Mouse (Mus musculus) heart, embryonic 10.5 days (tissue): ENCODE measurements around the gene Hoxc10. TPM values are rescaled to one million over a fixed set of nuclear protein-coding genes. Genes with fewer than 3 reads are reported as not detected.
A peak's percentile ranks its signal among the peaks of the same experiment; 100 is the strongest.

Experiments
- DNase-seq: peaks from one replicate; pipeline ENCODE4 v3.0.0-alpha.2; 2017; ENCODE audit warnings: low spot score
- H3K27ac ChIP-seq: fragments of 300-500 bp; sonication (generic); 2 replicates; pipeline ENCODE4 v1.5.1; 2016; ENCODE audit warnings: mild to moderate bottlenecking
- H3K27me3 ChIP-seq: fragments of 300-500 bp; sonication (generic); 2 replicates; pipeline ENCODE4 v1.6.1; 2016; ENCODE audit warnings: mild to moderate bottlenecking; ENCODE audit not compliant: poor library complexity, insufficient read depth, severe bottlenecking
- H3K36me3 ChIP-seq: fragments of 300-500 bp; sonication (generic); 2 replicates; pipeline ENCODE4 v1.6.1; 2016; ENCODE audit warnings: mild to moderate bottlenecking, moderate library complexity
- H3K4me1 ChIP-seq: fragments of 300-500 bp; sonication (generic); 2 replicates; pipeline ENCODE4 v1.6.1; 2016; ENCODE audit warnings: mild to moderate bottlenecking
- H3K4me3 ChIP-seq: fragments of 300-500 bp; sonication (generic); 2 replicates; pipeline ENCODE4 v1.5.1; 2016; ENCODE audit warnings: mild to moderate bottlenecking, moderate library complexity
- H3K9me3 ChIP-seq: fragments of 300-500 bp; sonication (generic); 2 replicates; pipeline ENCODE4 v1.6.1; 2016; ENCODE audit warnings: mild to moderate bottlenecking, moderate library complexity
- WGBS: fragments of 180-500 bp; shearing (Covaris S2); methylation state at CpG from one replicate; pipeline ENCODE4 v1.1.7; 2016; 5-methylcytosine and 5-hydroxymethylcytosine counted together
- polyA plus RNA-seq: library from polyadenylated mRNA; unstranded; fragments of >200 nt; fragmentation: Nextera tagmentation; extraction: Ambion mirVana; gene quantifications from 2 replicates; pipeline ENCODE4 v1.2.1, GENCODE M21; 2016

Hoxc10 gene
- polyA plus RNA-seq, 1 experiment from 2014 or later, result 0.62 TPM

DNA sequence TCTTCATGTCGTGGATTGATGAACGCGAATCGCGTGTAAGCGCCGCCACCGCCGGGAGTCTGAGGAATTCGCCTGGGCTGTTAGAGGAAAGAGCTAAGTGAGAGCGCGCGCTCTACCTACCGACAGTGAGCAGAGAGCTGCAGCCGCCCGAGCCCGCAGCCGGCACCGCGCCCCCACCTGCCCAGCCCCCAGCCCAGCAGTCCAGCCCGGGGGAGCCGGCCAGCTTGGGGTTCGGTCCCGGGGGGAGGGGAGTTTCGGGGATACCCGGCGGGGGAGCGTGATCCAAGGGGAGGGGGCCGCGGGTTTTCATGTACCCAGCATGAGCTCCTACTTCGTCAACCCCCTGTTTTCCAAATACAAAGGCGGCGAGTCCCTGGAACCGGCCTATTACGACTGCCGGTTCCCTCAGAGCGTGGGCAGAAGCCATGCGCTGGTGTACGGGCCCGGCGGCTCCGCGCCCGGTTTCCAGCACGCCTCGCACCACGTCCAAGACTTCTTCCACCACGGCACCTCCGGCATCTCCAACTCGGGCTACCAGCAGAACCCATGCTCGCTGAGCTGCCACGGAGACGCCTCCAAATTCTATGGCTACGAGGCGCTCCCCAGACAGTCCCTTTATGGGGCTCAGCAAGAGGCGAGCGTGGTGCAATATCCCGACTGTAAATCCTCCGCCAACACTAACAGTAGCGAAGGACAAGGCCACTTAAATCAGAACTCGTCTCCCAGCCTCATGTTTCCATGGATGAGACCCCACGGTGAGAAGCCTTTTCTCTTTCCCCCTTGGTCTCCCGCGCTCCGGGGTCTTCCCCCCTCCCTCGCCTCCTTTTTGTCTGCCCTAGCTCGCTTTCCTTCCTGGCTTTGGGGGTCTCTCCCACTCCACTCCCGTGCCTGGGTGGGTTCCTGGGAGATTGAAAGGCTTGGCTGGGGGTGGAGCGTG is 24.1 kb downstream of the Hoxc10 start, which contains the start of gene Hoxc8:
TSS of gene Hoxc8 (plus strand) at position 147 of the 937 bp plus-strand sequence.
- H3K4me3 ChIP-seq, result peak within 1 kb of the TSS; percentile 36
- H3K27ac ChIP-seq, result no peak within 1 kb of the TSS
- WGBS, result 1% methylated on average over 66 of the region's 69 CpGs
- H3K27me3 ChIP-seq, result peaks cover 99% of the 10 kb centered on the region
- no peaks in the 10 kb centered on the region for H3K9me3 ChIP-seq
- no peaks in the 10 kb centered on the region for H3K36me3 ChIP-seq
- no peak for DNase-seq
- peaks cover 9% of the 10 kb centered on the region; the same call in 1 of the 2 replicates for H3K4me1 ChIP-seq

DNA sequence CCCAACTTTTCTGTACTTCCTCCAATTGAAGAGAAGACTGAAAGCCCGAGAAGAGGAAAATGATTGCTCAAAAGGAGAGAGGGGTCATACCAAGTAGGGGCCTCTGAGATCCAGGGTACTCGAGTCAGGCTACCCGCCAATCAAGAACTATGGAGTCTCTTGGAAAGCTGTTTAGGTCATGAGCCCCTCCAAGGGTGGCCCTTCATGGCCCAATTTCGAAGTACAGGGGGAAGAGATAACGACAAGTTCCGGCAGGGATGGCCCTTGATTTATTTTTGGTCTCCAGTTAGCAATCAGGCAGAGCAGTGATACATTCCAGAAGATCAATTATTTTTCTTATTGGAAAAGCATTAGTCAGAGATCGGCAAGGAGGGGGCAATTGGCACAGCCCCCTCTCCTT is 25.2 kb downstream of the Hoxc10 start:
- 2% methylated on average over 7 of the region's 7 CpGs for WGBS
- H3K27me3 ChIP-seq, result peaks cover 99% of the 10 kb centered on the region
- H3K4me1 ChIP-seq, result peaks cover 9% of the 10 kb centered on the region; the same call in 1 of the 2 replicates
- H3K36me3 ChIP-seq, result no peaks in the 10 kb centered on the region
- H3K27ac ChIP-seq, result no peak overlapping the region
- H3K9me3 ChIP-seq, result no peaks in the 10 kb centered on the region
- no peak overlapping the region for H3K4me3 ChIP-seq
- no peak for DNase-seq

DNA sequence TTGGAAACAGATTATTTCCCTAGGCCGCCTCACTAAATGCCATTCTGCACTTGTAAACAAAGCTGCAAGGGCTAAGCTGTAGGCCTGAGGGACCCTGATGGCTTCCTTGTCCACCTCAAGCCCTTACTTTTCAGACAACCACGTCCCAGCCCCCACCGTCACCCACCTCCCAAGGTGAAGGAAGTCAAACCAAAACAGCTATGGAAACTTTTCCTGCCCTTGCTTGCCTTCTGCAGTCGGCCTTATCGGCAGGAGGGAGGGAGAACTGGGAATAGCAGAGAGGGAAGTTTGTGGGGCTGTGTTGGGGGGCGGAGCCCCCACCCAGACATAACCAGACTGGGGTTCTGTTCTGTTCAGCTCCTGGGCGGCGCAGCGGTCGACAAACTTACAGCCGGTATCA is 25.6 kb downstream of the Hoxc10 start:
- WGBS, result under 1% methylated on average over 11 of the region's 11 CpGs
- DNase-seq, result no peak
- H3K9me3 ChIP-seq, result no peaks in the 10 kb centered on the region
- H3K36me3 ChIP-seq, result no peaks in the 10 kb centered on the region
- no peak overlapping the region for H3K4me3 ChIP-seq
- no peak overlapping the region for H3K27ac ChIP-seq
- H3K27me3 ChIP-seq, result peaks cover 99% of the 10 kb centered on the region
- peaks cover 9% of the 10 kb centered on the region; the same call in 1 of the 2 replicates for H3K4me1 ChIP-seq

DNA sequence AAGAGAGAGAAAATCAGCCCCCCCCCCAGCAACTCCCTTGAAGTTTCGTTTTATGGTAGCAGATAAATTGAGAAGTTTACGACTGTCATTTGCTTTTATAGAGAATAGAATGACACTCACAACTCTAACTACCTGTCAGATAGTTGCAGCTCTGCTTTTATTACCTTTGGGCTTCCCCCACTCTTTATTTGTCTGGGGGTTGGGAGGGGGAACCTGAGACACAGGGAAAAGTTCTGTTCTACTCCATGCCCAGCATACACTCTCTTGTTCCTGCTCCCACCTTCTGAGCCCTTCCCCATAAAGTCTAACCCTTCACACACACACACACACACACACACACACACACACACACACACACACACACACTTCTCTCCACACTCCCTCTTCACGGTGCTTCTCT is 26.3 kb downstream of the Hoxc10 start:
- H3K27me3 ChIP-seq, result peaks cover 99% of the 10 kb centered on the region
- WGBS, result 4% methylated on average over 3 of the region's 3 CpGs
- no peak overlapping the region for H3K4me3 ChIP-seq
- H3K36me3 ChIP-seq, result no peaks in the 10 kb centered on the region
- H3K27ac ChIP-seq, result no peak overlapping the region
- DNase-seq, result no peak
- no peaks in the 10 kb centered on the region for H3K9me3 ChIP-seq
- H3K4me1 ChIP-seq, result peaks cover 9% of the 10 kb centered on the region; the same call in 1 of the 2 replicates

DNA sequence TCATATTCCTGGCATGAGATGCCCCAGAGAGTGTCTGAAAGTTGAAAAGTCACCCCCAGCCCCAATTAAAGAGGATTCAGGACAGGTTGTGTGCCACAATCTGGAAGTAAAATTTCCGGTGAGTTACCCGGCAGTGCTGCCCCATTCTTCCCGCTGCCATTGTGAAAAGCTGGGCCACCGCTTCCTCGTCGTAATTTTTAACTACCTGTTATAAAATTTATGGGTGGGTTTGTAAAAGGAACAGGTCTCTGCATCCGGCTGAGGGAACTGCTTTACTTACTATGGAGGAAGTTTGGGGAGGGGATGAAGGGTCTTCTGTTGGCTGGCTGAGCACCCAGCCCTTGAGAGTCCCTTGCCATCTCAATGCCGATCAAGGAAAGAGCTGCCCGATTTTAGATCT is 30.0 kb downstream of the Hoxc10 start:
- Histone ChIP-seq H3K27ac (no peak overlapping the region), H3K4me3 (no peak overlapping the region), H3K4me1 (peaks cover 32% of the 10 kb centered on the region), H3K9me3 (no peaks in the 10 kb centered on the region), H3K36me3 (no peaks in the 10 kb centered on the region), H3K27me3 (peaks cover 99% of the 10 kb centered on the region)
- DNase-seq, result no peak
- 1% methylated on average over 9 of the region's 9 CpGs for WGBS

DNA sequence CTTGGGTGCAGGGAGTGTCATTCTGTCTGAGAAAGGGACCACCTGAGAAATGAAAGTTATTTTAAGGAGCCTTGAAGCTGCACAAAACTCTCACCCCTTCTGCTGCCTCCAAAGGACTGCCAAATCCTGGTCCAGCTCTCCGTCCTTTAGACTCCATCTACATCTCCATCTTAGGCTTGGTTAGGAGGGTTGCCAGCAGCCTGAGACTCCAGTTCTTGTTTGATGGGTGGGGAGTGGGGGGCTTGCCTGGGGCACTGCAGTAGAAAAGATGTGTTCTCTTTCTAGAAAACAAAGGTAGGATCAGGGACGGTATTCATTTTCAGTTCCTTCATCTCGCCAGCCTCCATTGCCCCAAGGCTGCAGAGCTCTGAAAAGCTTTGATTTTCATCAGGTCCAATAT is 30.8 kb downstream of the Hoxc10 start:
- peaks cover 99% of the 10 kb centered on the region for H3K27me3 ChIP-seq
- DNase-seq, result no peak
- H3K27ac ChIP-seq, result no peak overlapping the region
- 0% methylated on average over 3 of the region's 3 CpGs for WGBS
- H3K4me1 ChIP-seq, result peaks cover 32% of the 10 kb centered on the region
- H3K36me3 ChIP-seq, result no peaks in the 10 kb centered on the region
- no peaks in the 10 kb centered on the region for H3K9me3 ChIP-seq
- no peak overlapping the region for H3K4me3 ChIP-seq

DNA sequence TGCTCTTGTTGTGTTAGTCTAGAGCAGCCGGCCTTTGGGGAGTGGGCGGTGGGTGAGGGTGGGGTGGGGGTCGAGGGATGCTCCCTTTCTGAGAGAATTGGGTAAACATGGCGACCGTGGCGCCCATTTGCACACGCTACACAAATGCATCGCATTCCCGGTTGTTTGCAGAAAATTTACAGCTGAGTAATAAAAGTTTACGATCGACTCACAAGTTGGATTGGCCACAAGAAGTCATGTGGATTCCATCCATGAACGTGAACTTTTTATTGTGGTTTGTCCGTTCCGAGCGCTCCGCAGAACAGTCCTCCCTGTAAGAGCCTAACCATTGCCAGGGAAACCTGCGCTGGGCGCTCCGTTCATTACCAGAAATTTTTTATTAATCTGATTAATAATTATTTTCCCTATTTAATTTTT is 31.4 kb downstream of the Hoxc10 start, which contains the start of gene Hoxc6:
TSS of gene Hoxc6 (plus strand) at position 319 of the 417 bp plus-strand sequence.
- no peaks in the 10 kb centered on the region for H3K36me3 ChIP-seq
- H3K4me1 ChIP-seq, result peaks cover 32% of the 10 kb centered on the region
- peaks cover 99% of the 10 kb centered on the region for H3K27me3 ChIP-seq
- H3K4me3 ChIP-seq, result peak within 1 kb of the TSS; percentile 63
- WGBS, result 2% methylated on average over 19 of the region's 19 CpGs
- no peaks in the 10 kb centered on the region for H3K9me3 ChIP-seq
- no peak for DNase-seq
- peak within 1 kb of the TSS; percentile 60; the same call in 1 of the 2 replicates for H3K27ac ChIP-seq

DNA sequence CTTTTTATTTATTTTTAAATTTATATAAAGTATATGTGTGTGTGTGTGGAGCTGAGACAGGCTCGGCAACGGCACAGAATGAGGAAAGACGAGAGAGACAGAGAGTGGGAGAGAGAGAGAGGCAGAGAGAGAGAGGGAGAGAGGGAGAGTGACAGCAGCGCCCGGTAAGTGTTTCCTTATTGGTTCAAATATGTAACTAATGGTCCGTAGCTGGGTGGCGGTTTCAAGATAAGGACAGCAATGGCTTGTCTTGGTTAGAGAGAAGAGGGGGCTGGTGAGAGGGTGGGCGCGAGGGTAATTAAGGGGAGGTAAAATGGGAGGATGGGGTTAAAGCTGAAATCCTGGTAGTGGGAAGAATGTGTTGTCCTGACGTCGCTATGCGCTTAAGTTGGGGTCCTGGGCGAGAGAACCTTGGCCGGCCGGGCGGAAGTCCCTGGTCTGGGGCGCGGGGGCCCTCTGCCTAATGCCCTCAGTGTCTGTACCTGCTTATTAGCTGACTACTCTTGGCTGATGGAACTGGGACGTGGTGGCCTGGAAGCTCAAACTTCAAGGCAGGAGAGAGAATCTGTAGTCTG is 32.1 kb downstream of the Hoxc10 start:
- Histone ChIP-seq H3K27me3 (peaks cover 100% of the 10 kb centered on the region), H3K9me3 (no peaks in the 10 kb centered on the region), H3K36me3 (no peaks in the 10 kb centered on the region), H3K4me3 (peak overlapping the region; percentile 63), H3K27ac (peak overlapping the region; percentile 60; the same call in 1 of the 2 replicates), H3K4me1 (peaks cover 32% of the 10 kb centered on the region)
- WGBS, result 0% methylated on average over 19 of the region's 19 CpGs
- no peak for DNase-seq

DNA sequence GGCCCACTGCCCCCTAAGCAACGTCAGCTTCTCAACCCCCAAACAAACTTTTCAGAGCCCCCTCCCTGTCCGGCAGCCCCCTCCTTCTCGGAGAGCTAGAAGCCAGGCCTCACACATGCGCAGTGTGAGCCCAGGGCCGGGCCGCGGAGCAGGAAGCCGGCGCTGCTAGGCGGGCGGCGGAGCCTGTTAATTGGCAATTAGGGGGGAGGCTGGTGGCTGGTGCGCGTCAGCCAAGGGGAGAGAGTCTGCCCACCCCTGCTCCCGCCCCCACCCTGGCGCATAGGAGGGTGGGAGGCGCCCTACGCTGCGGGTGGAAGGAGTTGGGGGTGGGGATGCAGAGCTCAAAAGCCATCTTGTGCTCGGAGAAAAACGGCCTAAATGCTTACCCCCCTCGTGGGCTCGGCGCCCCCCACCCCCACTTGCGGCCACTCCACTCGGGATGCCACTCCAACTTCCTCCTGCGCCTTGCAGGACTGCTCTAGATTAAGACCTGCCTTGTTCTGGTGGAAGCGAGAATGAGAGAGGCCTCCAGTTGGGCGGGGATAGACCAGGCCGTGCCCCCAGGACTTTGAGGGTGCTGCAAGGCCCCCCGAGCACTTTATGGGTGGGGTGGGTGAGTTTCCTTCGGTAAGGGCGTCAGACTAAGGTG is 32.7 kb downstream of the Hoxc10 start:
- Histone ChIP-seq H3K4me3 (peak overlapping the region; percentile 63), H3K4me1 (peaks cover 32% of the 10 kb centered on the region), H3K27ac (peak overlapping the region; percentile 60; the same call in 1 of the 2 replicates), H3K9me3 (no peaks in the 10 kb centered on the region), H3K27me3 (peaks cover 100% of the 10 kb centered on the region), H3K36me3 (no peaks in the 10 kb centered on the region)
- under 1% methylated on average over 33 of the region's 33 CpGs for WGBS
- no peak for DNase-seq

DNA sequence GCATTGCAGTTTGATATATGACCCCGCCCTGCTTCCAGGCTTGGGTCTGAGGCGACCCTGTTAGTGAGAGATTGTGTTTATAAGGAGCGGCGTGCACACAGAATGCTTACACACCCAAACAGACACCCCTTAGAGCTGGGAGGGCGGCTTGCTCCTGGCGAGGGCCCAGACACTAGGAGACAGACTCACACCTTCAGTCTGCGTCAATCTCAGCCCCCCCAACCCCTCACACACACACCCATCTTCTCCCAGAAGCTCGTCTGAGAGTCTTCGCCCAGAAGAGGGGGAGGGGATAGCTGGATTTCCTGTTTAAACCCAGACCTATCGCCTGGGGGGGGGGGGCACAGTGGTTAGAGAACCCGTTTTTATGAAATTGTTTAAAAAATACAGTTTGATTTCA is 33.4 kb downstream of the Hoxc10 start:
- Histone ChIP-seq H3K9me3 (no peaks in the 10 kb centered on the region), H3K4me3 (peak overlapping the region; percentile 63), H3K27me3 (peaks cover 100% of the 10 kb centered on the region), H3K4me1 (peaks cover 32% of the 10 kb centered on the region), H3K36me3 (no peaks in the 10 kb centered on the region), H3K27ac (no peak overlapping the region)
- no peak for DNase-seq
- 2% methylated on average over 11 of the region's 11 CpGs for WGBS

DNA sequence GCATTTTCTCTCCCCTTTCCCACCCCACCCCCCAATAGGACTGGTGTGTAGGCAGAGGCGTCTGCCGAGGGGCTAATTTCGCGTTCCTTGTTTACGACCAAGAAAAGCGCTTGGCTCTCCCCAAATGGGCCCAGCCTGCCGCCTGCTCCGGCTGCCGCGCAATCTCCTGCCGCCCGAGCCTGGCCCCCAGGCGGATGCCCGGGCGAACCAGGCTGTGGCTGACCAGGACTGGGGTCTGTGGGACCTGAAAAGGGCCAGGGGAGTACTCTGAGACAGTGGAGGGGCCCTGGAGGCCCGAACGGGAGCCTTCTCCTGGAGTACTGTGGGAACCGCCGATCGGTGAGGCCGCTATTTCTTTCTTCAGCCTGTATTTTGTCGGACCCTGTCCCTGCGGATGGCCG is 33.9 kb downstream of the Hoxc10 start:
- peaks cover 32% of the 10 kb centered on the region for H3K4me1 ChIP-seq
- no peaks in the 10 kb centered on the region for H3K9me3 ChIP-seq
- peaks cover 100% of the 10 kb centered on the region for H3K27me3 ChIP-seq
- no peaks in the 10 kb centered on the region for H3K36me3 ChIP-seq
- 2% methylated on average over 24 of the region's 24 CpGs for WGBS
- peak overlapping the region; percentile 45 for H3K4me3 ChIP-seq
- peak overlapping the region; percentile 75 for H3K27ac ChIP-seq
- DNase-seq, result no peak

DNA sequence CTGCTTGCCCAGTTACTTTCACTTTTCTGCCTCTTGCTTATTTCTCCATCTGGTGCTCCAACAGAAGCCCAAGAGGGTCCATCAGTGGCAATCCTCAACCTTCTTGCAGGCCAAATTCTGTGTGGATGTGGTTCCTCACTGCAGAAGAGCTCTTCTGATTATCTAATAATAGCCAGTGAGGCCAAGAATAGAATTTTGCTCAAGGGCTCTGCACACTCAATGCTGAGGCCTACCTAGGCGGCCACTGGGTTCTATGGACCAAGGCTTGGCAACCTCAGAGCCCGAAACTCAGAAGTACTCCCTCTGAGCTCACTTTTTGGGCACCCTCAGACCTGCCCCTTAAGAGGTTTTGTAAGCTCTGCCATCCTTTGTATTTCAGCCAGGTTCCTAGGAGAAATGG is 34.8 kb downstream of the Hoxc10 start:
- Histone ChIP-seq H3K27ac (no peak overlapping the region), H3K4me3 (no peak overlapping the region; the same call in 1 of the 2 replicates), H3K4me1 (peaks cover 32% of the 10 kb centered on the region)

More for the DNA sequence above, 34.8 kb downstream of the Hoxc10 start:
- no peaks in the 10 kb centered on the region for H3K9me3 ChIP-seq
- H3K27me3 ChIP-seq, result peaks cover 100% of the 10 kb centered on the region
- DNase-seq, result no peak
- WGBS, result 14% methylated on average over 2 of the region's 2 CpGs
- H3K36me3 ChIP-seq, result no peaks in the 10 kb centered on the region
